Mouse (Mus musculus) large intestine, adult 2 months (tissue): ENCODE results near the gene Myoz1. TPM values are rescaled to one million over a fixed set of nuclear protein-coding genes. Genes with fewer than 3 reads are reported as not detected.
"Not testable (repeated sequence)": the region's sequence is repeated elsewhere in the genome, so short reads cannot be mapped to it uniquely, and the experiment has no call there.

Experiments
- DNase-seq: peaks from one replicate; pipeline ENCODE4 v3.0.0-alpha.2; 2012; ENCODE audit warnings: low read depth, low spot score
- WGBS: fragments of 180-500 bp; shearing (Covaris S2); methylation state at CpG from one replicate; pipeline ENCODE4 v1.1.7; 2018; 5-methylcytosine and 5-hydroxymethylcytosine counted together
- polyA plus RNA-seq: library from polyadenylated mRNA; depleted of rRNA; stranded (reverse); fragments of >200 nt; gene quantifications from 2 replicates; pipeline ENCODE4 v1.2.3, GENCODE M21; 2012; rRNA removed

Myoz1 gene
- 0.30 TPM in 1 of 2 replicates, not detected in the other for polyA plus RNA-seq

DNA sequence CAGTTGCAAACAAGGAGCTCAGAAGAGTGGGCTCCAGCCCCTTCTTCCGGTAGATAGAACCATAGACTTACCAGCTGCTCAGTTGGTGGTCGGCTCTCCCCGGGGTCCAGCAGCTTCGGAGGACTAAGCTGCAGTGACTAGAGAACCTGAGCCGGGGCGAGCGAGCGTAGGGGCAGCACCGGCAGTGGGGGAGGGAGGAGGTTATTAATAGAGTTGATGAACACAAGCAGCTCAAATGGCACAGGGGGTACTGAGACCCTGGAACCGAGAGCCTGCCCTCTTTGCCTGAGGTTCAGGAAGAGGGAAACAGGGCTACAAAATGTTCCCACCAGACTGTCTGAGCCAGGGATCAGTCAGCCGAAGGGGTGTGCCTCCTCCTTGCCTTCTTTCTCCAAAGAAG, at the start of gene Myoz1:
Gene Myoz1 (minus strand): TSS at position 180 of the 400 bp plus-strand sequence.
- no peak for DNase-seq
- 70% methylated on average over 11 of the region's 11 CpGs for WGBS

GRCm38 (mm10) chr14:20703461-20703860, 47.1 kb upstream of the Myoz1 start:
- WGBS: 5% methylated on average over 8 of the region's 8 CpGs
- not testable (repeated sequence) for DNase-seq

- WGBS: under 1% methylated on average over 61 of the region's 61 CpGs
- no peak for DNase-seq
Observed at GRCm38 (mm10) chr14:20702741-20703381, 46.5 kb upstream of the Myoz1 start, which contains the start of gene Chchd1. Gene Chchd1, plus strand, starts transcription at chr14:20703006.

- DNase-seq: no peak
- 3% methylated on average over 15 of the region's 15 CpGs for WGBS
Observed at GRCm38 (mm10) chr14:20702096-20702740, 45.9 kb upstream of the Myoz1 start.

GRCm38 (mm10) chr14:20701554-20701953, 45.2 kb upstream of the Myoz1 start:
- 46% methylated on average over 8 of the region's 8 CpGs for WGBS
- no peak for DNase-seq

GRCm38 (mm10) chr14:20700362-20700761, 44.0 kb upstream of the Myoz1 start:
- 59% methylated on average over 3 of the region's 3 CpGs for WGBS
- no peak for DNase-seq

DNA sequence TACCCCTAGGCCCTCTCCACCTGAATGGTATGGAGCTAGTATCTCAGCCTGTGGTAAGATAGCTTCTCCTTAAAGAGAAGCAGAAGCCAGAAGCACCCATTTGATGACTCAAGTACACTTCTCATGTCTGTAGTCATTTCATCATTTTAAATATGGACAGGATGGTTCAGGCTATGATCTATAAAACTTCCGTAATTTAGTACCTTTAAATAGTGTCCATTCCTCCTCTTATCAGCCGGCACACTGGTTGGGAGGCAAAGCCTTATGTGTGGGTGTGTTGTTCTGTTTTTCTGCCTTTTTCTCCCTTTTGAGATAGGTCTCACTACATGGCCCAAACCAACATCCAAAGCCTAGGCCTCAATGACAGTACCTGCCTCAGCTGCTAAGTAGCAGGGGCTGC, 42.2 kb upstream of the Myoz1 start:
- WGBS: 76% methylated on average over 2 of the region's 2 CpGs
- no peak for DNase-seq

GRCm38 (mm10) chr14:20696986-20697385, 40.6 kb upstream of the Myoz1 start:
- no peak for DNase-seq
- WGBS: 24% methylated on average over 1 of the region's 1 CpGs

DNA sequence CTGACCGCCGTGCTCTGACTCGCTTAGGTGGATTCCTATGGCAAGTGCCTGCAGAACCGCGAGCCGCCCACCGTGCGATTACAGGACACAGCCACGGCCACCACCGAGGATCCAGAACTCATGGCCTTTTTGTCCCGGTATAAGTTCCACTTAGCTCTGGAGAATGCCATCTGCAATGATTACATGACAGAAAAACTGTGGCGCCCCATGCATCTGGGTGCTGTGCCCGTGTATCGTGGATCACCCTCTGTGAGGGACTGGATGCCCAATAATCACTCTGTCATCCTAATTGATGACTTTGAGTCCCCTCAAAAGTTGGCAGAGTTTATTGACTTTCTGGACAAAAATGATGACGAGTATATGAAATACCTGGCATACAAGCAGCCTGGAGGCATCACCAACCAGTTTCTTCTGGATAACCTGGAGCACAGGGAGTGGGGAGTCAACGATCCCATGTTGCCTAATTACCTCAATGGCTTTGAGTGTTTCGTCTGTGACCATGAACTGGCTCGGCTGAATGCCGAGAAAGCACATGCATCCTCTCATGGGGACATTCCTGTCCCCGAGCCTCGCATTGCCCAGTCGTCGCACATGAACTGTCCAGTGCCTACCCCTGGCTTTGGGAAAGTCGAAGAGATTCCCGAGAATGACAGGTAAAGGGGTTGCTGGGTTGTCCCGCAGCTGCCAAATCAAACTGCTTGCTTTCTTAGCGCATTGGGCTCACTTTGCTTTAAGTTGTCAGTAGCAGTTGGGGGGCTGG, 39.6 kb upstream of the Myoz1 start:
- DNase-seq: no peak
- WGBS: 10% methylated on average over 24 of the region's 27 CpGs

DNA sequence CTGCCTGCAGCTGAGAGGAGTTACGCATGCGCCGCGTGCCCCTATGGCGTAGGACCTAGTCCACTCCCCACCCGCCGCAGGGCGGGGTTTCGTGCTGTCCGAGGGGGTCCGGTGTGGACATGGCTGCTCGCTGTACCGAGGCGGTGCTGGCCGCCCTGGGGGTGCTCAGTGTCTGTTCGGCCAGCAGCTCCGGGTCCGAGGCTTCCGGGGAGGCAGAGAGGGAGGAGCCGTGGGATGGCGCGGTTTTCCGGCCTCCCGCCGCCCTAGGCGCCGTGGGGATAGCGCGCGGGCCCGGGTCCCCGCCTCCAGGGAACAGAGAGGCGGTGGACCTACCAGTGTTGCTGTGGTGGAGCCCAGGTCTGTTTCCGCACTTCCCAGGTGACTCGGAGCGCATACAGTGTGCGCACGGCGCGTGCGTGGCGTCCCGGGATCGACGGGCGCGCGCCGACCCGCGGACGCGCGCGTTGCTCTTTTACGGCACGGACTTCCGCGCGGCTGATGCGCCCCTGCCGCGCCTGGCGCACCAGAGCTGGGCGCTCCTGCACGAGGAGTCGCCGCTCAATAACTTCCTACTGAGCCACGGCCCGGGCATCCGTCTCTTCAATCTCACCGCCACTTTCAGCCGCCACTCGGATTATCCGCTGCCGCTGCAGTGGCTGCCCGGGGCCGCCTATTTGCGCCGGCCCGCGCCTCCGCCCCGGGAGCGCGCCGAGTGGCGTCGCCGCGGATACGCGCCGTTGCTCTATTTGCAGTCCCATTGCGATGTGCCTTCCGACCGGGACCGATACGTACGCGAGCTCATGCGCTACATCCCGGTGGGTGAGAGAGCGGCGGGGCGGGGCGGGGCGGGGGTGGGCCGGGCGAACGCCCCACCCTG, 38.8 kb upstream of the Myoz1 start, which contains the start of gene Fut11:
Gene Fut11 (plus strand): TSS at position 85 of the 877 bp plus-strand sequence.
- no peak for DNase-seq
- WGBS: under 1% methylated on average over 111 of the region's 111 CpGs

GRCm38 (mm10) chr14:20694185-20694883, 38.0 kb upstream of the Myoz1 start:
- no peak for DNase-seq
- WGBS: 39% methylated on average over 13 of the region's 13 CpGs

DNA sequence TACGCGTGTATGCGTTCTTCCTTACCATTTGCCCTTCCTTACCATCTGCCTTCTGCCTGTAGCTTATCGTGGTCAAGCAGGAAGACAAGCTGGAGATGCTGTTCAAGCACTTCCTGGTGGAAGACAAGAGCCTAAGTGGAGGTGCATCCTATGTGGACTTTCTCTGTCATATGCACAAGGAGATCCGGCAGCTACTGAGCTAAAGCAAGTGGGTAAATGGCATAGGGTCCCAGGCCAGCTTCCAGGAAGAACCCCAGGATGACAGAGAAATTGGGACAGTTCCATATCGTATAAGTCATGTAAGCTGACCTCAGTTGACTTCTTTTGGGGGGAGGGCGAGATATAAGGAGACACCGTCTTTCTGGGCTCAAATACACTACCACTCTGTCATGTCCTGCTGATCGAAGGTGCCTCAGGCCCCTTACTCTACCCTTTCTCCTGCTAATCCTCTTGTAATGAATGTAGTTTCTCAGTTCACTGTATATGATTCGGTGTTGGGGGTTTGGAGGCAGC, 37.3 kb upstream of the Myoz1 start:
- no peak for DNase-seq
- WGBS: 87% methylated on average over 10 of the region's 10 CpGs

DNA sequence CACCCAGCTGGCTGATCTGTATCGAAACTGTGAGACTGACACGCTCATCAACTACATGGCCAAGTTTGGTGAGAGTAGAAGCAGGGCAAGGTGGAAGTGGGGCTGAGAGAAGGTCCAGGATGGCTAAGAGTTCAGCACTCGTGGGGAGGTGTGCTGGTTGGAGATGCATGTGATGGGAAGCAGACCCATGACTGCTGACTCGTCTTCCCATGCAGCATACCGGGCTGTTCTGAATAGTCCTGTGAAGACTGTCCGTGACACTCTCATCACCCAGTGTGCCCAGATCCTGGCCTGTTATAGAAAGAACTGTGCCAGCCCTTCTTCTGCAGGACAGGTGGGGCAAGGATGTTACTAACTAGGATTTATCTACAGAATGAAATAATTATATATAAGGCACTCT, 35.4 kb upstream of the Myoz1 start:
- WGBS: 87% methylated on average over 6 of the region's 6 CpGs
- no peak for DNase-seq

GRCm38 (mm10) chr14:20689009-20689408, 32.7 kb upstream of the Myoz1 start:
- no peak for DNase-seq
- WGBS: 77% methylated on average over 2 of the region's 2 CpGs

DNA sequence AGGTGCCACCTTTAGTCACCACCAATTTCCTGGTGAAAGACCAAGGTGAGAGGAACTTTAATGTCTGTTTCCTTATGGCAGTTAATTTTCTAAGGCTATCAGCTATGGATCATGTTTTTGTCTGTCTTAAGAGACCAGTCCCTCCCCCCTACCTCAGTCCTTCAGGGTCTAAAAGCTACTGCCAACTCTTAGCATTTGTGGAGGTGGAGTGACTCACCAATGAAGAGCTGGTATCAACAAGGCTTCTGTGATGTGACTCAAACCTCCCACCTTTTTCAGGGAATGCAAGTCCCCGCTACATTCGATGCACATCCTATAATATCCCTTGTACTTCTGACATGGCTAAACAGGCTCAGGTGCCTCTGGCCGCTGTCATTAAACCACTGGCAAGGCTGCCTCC, 30.2 kb upstream of the Myoz1 start:
- WGBS: 95% methylated on average over 3 of the region's 3 CpGs
- DNase-seq: no peak

DNA sequence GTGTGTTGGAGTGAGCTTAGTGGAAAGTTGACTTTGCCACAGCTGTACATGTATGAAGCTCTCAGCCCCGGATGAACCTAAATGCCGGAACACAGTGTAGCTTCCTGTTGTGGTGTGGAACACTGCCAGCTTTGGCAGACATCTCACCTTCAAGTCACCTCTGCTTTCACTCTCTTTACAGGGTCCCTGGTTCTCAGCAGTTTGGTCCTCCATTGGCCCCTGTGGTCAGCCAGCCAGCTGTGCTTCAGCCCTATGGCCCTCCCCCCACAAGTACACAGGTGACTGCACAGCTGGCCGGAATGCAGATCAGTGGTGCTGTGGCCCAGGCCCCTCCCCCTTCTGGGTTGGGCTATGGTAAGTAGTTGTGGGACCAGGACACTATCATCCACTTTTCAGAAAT, 26.2 kb upstream of the Myoz1 start:
- no peak for DNase-seq
- WGBS: 30% methylated on average over 3 of the region's 3 CpGs

GRCm38 (mm10) chr14:20681742-20682141, 25.4 kb upstream of the Myoz1 start:
- DNase-seq: no peak
- WGBS: 84% methylated on average over 2 of the region's 2 CpGs

DNA sequence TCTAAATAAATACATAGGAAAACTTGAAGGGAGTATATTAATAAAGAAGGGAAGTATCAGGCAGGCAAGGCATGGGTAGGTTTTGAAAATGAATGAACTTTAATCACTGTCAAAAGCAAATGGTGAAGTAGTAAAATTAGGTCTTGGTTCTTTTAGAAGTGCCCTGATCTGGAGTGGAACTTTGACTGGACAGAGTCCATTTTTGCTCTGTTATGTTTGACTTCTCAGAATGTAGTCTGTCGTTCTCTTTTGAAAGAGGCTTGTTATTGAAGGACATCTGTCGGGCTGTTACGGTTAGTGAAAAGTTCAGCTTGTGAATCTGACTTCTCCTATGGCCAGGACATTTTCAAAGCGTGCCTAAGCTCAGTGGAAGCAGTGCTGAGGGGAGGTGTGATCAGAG, 21.6 kb upstream of the Myoz1 start:
- WGBS: 80% methylated on average over 4 of the region's 4 CpGs
- no peak for DNase-seq
